Mouse (Mus musculus): ENCODE measurements at regions not wholly inside any gene's neighbourhood (a gene's known extent, or its start where the extent isn't known, plus 50 kb on each side); places are given as distances from the start of the nearest gene placed in this dataset.

GRCm38 (mm10) chr8:7691355-7691996, 969.6 kb downstream of the Efnb2 start:
- TF ChIP-seq POLR2A (IDR thresholded peaks at IDR 0.05; ENCODE audit: low read depth, low read length) (no peak), CTCF (IDR thresholded peaks at IDR 0.05; ENCODE audit: extremely low read depth, insufficient read depth, insufficient read length, insufficient replicate concordance) (no peak)
